Mouse (Mus musculus) stomach, embryonic 15.5 days (tissue): ENCODE results near the gene Trim9. TPM values are rescaled to one million over a fixed set of nuclear protein-coding genes. Genes with fewer than 3 reads are reported as not detected.

ENCODE experiments used
- ATAC-seq: fragments of 200-750 bp; cut with Nextera tagmentation; 2 replicates; pipeline ENCODE4 v1.8.0; 2017; ENCODE audit warnings: low read depth, moderate number of reproducible peaks, moderate TSS enrichment; ENCODE audit not compliant: insufficient read depth, low FRiP score
- H3K27ac ChIP-seq: fragments of 300-500 bp; sonication (generic); 2 replicates; pipeline ENCODE4 v1.5.1; 2015; ENCODE audit warnings: mild to moderate bottlenecking, inconsistent platforms
- H3K27me3 ChIP-seq: fragments of 300-500 bp; sonication (generic); replicated peaks from 2 replicates; pipeline ENCODE4 v1.6.1; 2015; ENCODE audit warnings: inconsistent platforms
- H3K36me3 ChIP-seq: fragments of 300-500 bp; sonication (generic); 2 replicates; pipeline ENCODE4 v1.6.1; 2015; ENCODE audit warnings: inconsistent platforms
- H3K4me1 ChIP-seq: fragments of 300-500 bp; sonication (generic); 2 replicates; pipeline ENCODE4 v1.6.1; 2015; ENCODE audit warnings: inconsistent platforms
- H3K4me2 ChIP-seq: fragments of 300-500 bp; sonication (generic); 2 replicates; pipeline ENCODE4 v1.6.1; 2015; ENCODE audit warnings: mild to moderate bottlenecking, inconsistent platforms
- H3K4me3 ChIP-seq: fragments of 300-500 bp; sonication (generic); replicated peaks from 2 replicates; pipeline ENCODE4 v1.5.1; 2015; ENCODE audit warnings: inconsistent platforms
- H3K9ac ChIP-seq: fragments of 300-500 bp; sonication (generic); 2 replicates; pipeline ENCODE4 v1.6.1; 2015; ENCODE audit warnings: inconsistent platforms
- H3K9me3 ChIP-seq: fragments of 300-500 bp; sonication (generic); 2 replicates; pipeline ENCODE4 v1.6.1; 2016; ENCODE audit warnings: inconsistent platforms
- WGBS: fragments of 180-500 bp; shearing (Covaris S2); methylation state at CpG from one replicate; pipeline ENCODE4 v1.1.7; 2015; 5-methylcytosine and 5-hydroxymethylcytosine counted together
- polyA plus RNA-seq: library from polyadenylated mRNA; unstranded; fragments of >200 nt; fragmentation: Nextera tagmentation; extraction: Ambion mirVana; gene quantifications from 2 replicates; pipeline ENCODE4 v1.2.1, GENCODE M21; 2015

Gene Trim9
- polyA plus RNA-seq, 1 experiment from 2014 or later, result 1.8 TPM

- Histone ChIP-seq H3K9me3 (no peaks in the 10 kb centered on the region), H3K9ac (no peak overlapping the region), H3K4me3 (no peak overlapping the region), H3K36me3 (no peaks in the 10 kb centered on the region), H3K27me3 (no peaks in the 10 kb centered on the region), H3K4me1 (no peaks in the 10 kb centered on the region), H3K27ac (no peak overlapping the region), H3K4me2 (no peak overlapping the region)
- 76% methylated on average over 9 of the region's 9 CpGs for WGBS
- no peak for ATAC-seq
Measured at GRCm38 (mm10) chr12:70316147-70316546, 31.3 kb downstream of the Trim9 start.

- 83% methylated on average over 7 of the region's 7 CpGs for WGBS
- ATAC-seq, result no peak
Measured at GRCm38 (mm10) chr12:70307881-70308280, 39.5 kb downstream of the Trim9 start.

GRCm38 (mm10) chr12:70307062-70307461 is 40.4 kb downstream of the Trim9 start:
- H3K4me3 ChIP-seq, result no peak overlapping the region
- H3K27ac ChIP-seq, result no peak overlapping the region
- no peaks in the 10 kb centered on the region for H3K27me3 ChIP-seq
- no peak for ATAC-seq
- H3K9ac ChIP-seq, result no peak overlapping the region
- no peaks in the 10 kb centered on the region for H3K9me3 ChIP-seq
- no peaks in the 10 kb centered on the region for H3K36me3 ChIP-seq
- no peak overlapping the region for H3K4me2 ChIP-seq
- H3K4me1 ChIP-seq, result no peaks in the 10 kb centered on the region
- 80% methylated on average over 5 of the region's 5 CpGs for WGBS

More at GRCm38 (mm10) chr12:70307881-70308280, 39.5 kb downstream of the Trim9 start:
- H3K27me3 ChIP-seq, result no peaks in the 10 kb centered on the region
- no peak overlapping the region for H3K4me3 ChIP-seq
- H3K4me1 ChIP-seq, result no peaks in the 10 kb centered on the region
- no peak overlapping the region for H3K27ac ChIP-seq
- H3K9me3 ChIP-seq, result no peaks in the 10 kb centered on the region
- H3K9ac ChIP-seq, result no peak overlapping the region
- no peak overlapping the region for H3K4me2 ChIP-seq
- H3K36me3 ChIP-seq, result no peaks in the 10 kb centered on the region

- no peak for ATAC-seq
- Histone ChIP-seq H3K4me3 (no peak overlapping the region), H3K9me3 (no peaks in the 10 kb centered on the region), H3K27me3 (no peaks in the 10 kb centered on the region), H3K36me3 (no peaks in the 10 kb centered on the region), H3K4me2 (no peak overlapping the region), H3K9ac (no peak overlapping the region), H3K4me1 (no peaks in the 10 kb centered on the region), H3K27ac (no peak overlapping the region)
- WGBS, result 74% methylated on average over 6 of the region's 6 CpGs
Measured at GRCm38 (mm10) chr12:70304014-70304413, 43.4 kb downstream of the Trim9 start.

GRCm38 (mm10) chr12:70303525-70303924 is 43.9 kb downstream of the Trim9 start:
- no peaks in the 10 kb centered on the region for H3K9me3 ChIP-seq
- H3K4me2 ChIP-seq, result no peak overlapping the region
- no peak for ATAC-seq
- WGBS, result 62% methylated on average over 7 of the region's 7 CpGs
- H3K36me3 ChIP-seq, result no peaks in the 10 kb centered on the region
- no peaks in the 10 kb centered on the region for H3K4me1 ChIP-seq
- no peak overlapping the region for H3K4me3 ChIP-seq
- H3K27me3 ChIP-seq, result no peaks in the 10 kb centered on the region
- no peak overlapping the region for H3K27ac ChIP-seq
- H3K9ac ChIP-seq, result no peak overlapping the region

GRCm38 (mm10) chr12:70302022-70302720 is 45.2 kb downstream of the Trim9 start:
- Histone ChIP-seq H3K27ac (no peak overlapping the region), H3K9ac (no peak overlapping the region), H3K4me2 (no peak overlapping the region), H3K9me3 (no peaks in the 10 kb centered on the region), H3K4me3 (no peak overlapping the region), H3K36me3 (no peaks in the 10 kb centered on the region), H3K27me3 (no peaks in the 10 kb centered on the region), H3K4me1 (no peaks in the 10 kb centered on the region)
- WGBS, result 45% methylated on average over 5 of the region's 5 CpGs
- ATAC-seq, result no peak

- no peak for ATAC-seq
- H3K27me3 ChIP-seq, result no peaks in the 10 kb centered on the region
- H3K4me2 ChIP-seq, result no peak overlapping the region
- no peaks in the 10 kb centered on the region for H3K4me1 ChIP-seq
- no peaks in the 10 kb centered on the region for H3K9me3 ChIP-seq
- H3K9ac ChIP-seq, result no peak overlapping the region
- H3K27ac ChIP-seq, result no peak overlapping the region
- H3K4me3 ChIP-seq, result no peak overlapping the region
- whole genome bisulfite sequencing, result 73% methylated on average over 5 of the region's 5 CpGs
- H3K36me3 ChIP-seq, result no peaks in the 10 kb centered on the region
Measured at GRCm38 (mm10) chr12:70293927-70294684, 53.3 kb downstream of the Trim9 start.

- no peak overlapping the region for H3K27ac ChIP-seq
- H3K27me3 ChIP-seq, result no peaks in the 10 kb centered on the region
- H3K4me2 ChIP-seq, result no peak overlapping the region
- ATAC-seq, result no peak
- no peak overlapping the region for H3K4me3 ChIP-seq
- no peak overlapping the region for H3K9ac ChIP-seq
- no peaks in the 10 kb centered on the region for H3K4me1 ChIP-seq
- 87% methylated on average over 10 of the region's 10 CpGs for WGBS
- H3K36me3 ChIP-seq, result no peaks in the 10 kb centered on the region
- no peaks in the 10 kb centered on the region for H3K9me3 ChIP-seq
Measured at GRCm38 (mm10) chr12:70293165-70293926, 54.1 kb downstream of the Trim9 start.

GRCm38 (mm10) chr12:70285521-70285920 is 61.9 kb downstream of the Trim9 start:
- no peaks in the 10 kb centered on the region for H3K9me3 ChIP-seq
- WGBS, result 70% methylated on average over 5 of the region's 5 CpGs
- no peak overlapping the region for H3K9ac ChIP-seq
- no peak overlapping the region for H3K4me2 ChIP-seq
- H3K4me3 ChIP-seq, result no peak overlapping the region
- ATAC-seq, result no peak
- no peaks in the 10 kb centered on the region for H3K36me3 ChIP-seq
- H3K27ac ChIP-seq, result no peak overlapping the region
- no peaks in the 10 kb centered on the region for H3K4me1 ChIP-seq
- H3K27me3 ChIP-seq, result no peaks in the 10 kb centered on the region

- Histone ChIP-seq H3K9me3 (no peaks in the 10 kb centered on the region), H3K4me1 (no peaks in the 10 kb centered on the region), H3K4me2 (no peak overlapping the region), H3K27me3 (no peaks in the 10 kb centered on the region), H3K9ac (no peak overlapping the region), H3K36me3 (no peaks in the 10 kb centered on the region), H3K27ac (no peak overlapping the region), H3K4me3 (no peak overlapping the region)
- 78% methylated on average over 7 of the region's 7 CpGs for WGBS
- no peak for ATAC-seq
Measured at GRCm38 (mm10) chr12:70284979-70285378, 62.4 kb downstream of the Trim9 start.

- Histone ChIP-seq H3K4me1 (no peaks in the 10 kb centered on the region), H3K4me2 (no peak overlapping the region), H3K9ac (no peak overlapping the region), H3K27me3 (no peaks in the 10 kb centered on the region), H3K27ac (no peak overlapping the region), H3K9me3 (no peaks in the 10 kb centered on the region), H3K36me3 (no peaks in the 10 kb centered on the region), H3K4me3 (no peak overlapping the region)
- ATAC-seq, result no peak
- 61% methylated on average over 10 of the region's 10 CpGs for WGBS
Measured at GRCm38 (mm10) chr12:70283116-70283731, 64.2 kb downstream of the Trim9 start.
